In the genomic region with DNA sequence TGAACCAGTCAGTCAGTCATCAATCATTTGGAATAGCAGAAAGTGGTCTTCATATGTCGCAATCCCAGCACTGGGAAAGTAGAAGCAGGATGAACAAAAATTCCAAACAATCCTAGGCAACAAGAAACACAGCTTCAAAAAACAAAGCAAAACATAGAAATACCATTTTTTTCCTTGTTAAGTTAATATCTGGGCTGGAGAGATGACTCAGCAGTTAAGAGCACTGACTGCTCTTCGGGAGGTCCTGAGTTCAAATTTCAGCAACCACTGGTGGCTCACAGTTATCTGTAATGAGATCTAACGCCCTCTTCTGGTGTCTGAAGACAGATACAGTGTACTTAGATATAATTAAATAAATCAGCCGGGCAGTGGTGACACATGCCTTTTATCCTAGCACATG, we compare ENCODE assay signal across 19 mouse cellular contexts. TPM values are rescaled to one million over a fixed set of nuclear protein-coding genes. Genes with fewer than 3 reads are reported as not detected.
DNase-seq lines count a peak whose midpoint lies in the region; ATAC-seq and TF ChIP-seq lines count a peak whose summit lies in the region.
"Had no signal": no experiment of that assay in that cellular context is flagged by ENCODE, and none has a peak within 500 bp of the region (broad histone marks: within the 10 kb centered on the region; RNA-seq: fewer than 3 reads in every experiment).

No protein-coding gene starts in this region.

- H3K9me3 ChIP-seq in liver, embryonic 12.5 days (replicated peaks), result no peaks in the 10 kb centered on the region
- no peaks in the 10 kb centered on the region for H3K9me3 ChIP-seq in liver, embryonic 11.5 days (ENCODE audit: control insufficient read depth, low read length)
- no peaks in the 10 kb centered on the region for H3K9me3 ChIP-seq in ES-E14 (ENCODE audit: control insufficient read depth, insufficient read depth, low read depth, low read length)
- H3K9me3 ChIP-seq: embryonic facial prominence, embryonic 12.5 days; forebrain, embryonic 12.5 days; heart, embryonic 13.5 days; hindbrain, embryonic 15.5 days had no signal

- H3K9ac ChIP-seq in liver, embryonic 12.5 days, result no peak overlapping the region
- H3K9ac ChIP-seq in liver, embryonic 11.5 days (ENCODE audit: low read depth, low read length), result no peak overlapping the region
- no peak overlapping the region for H3K9ac ChIP-seq in ES-E14 (ENCODE audit: insufficient read depth, low read depth, low read length, poor library complexity, severe bottlenecking)
- H3K9ac ChIP-seq: embryonic facial prominence, embryonic 12.5 days; forebrain, embryonic 12.5 days; heart, embryonic 13.5 days; hindbrain, embryonic 15.5 days had no signal

- H3K4me3 ChIP-seq in liver, embryonic 12.5 days, result no peak overlapping the region
- H3K4me3 ChIP-seq in liver, embryonic 11.5 days (ENCODE audit: low read depth, low read length), result no peak overlapping the region
- no peak overlapping the region for H3K4me3 ChIP-seq in ES-E14 (ENCODE audit: insufficient read depth in 1 of 2, low read depth in 1 of 2, low read length in 2 of 2, poor library complexity in 1 of 2, severe bottlenecking in 1 of 2)
- no peak overlapping the region for H3K4me3 ChIP-seq in bone marrow macrophage, adult 2 months (ENCODE audit: insufficient read depth, low read length)
- H3K4me3 ChIP-seq: embryonic facial prominence, embryonic 12.5 days; forebrain, embryonic 12.5 days; heart, embryonic 13.5 days; hindbrain, embryonic 15.5 days had no signal

- peaks cover 6% of the 10 kb centered on the region for H3K27me3 ChIP-seq in liver, embryonic 12.5 days (replicated peaks)
- H3K27me3 ChIP-seq in liver, embryonic 11.5 days (replicated peaks; ENCODE audit: control insufficient read depth, insufficient read depth, low read length), result no peaks in the 10 kb centered on the region
- H3K27me3 ChIP-seq: embryonic facial prominence, embryonic 12.5 days; forebrain, embryonic 12.5 days; heart, embryonic 13.5 days; hindbrain, embryonic 15.5 days had no signal

- no peak for DNase-seq in liver, embryonic 11.5 days (ENCODE audit: low spot score)
- DNase-seq in 416B (ENCODE audit: low read depth) (peak; percentile 20), ES-E14 (ENCODE audit: low read depth, low spot score) (no peak)
- DNase-seq in natural killer cell, adult 2 months (ENCODE audit: low spot score in 2 of 2), result no peak
- no peak for DNase-seq in cerebellum, adult 8-10 months
- DNase-seq: adrenal gland, postnatal 14 days; B cell, adult 2 months; cerebellum, adult 2 months; cerebellum, postnatal 14 days; embryo, embryonic 11 days; gastrocnemius, postnatal 25 days; heart, postnatal 36 days had no signal

- ATAC-seq in liver, embryonic 12.5 days, result no peak
- ATAC-seq in liver, embryonic 11.5 days (replicated peaks; ENCODE audit: low FRiP score), result no peak
- ATAC-seq: forebrain, embryonic 16.5 days had no signal

- TF ChIP-seq CTCF in bone marrow macrophage, adult 2 months (IDR thresholded peaks at IDR 0.05; ENCODE audit: low read depth, low read length), result no peak

- H3K36me3 ChIP-seq in liver, embryonic 12.5 days, result no peaks in the 10 kb centered on the region
- H3K36me3 ChIP-seq in liver, embryonic 11.5 days (ENCODE audit: control insufficient read depth, insufficient read depth, low read length), result no peaks in the 10 kb centered on the region
- H3K36me3 ChIP-seq in ES-E14 (ENCODE audit: control insufficient read depth, insufficient read depth, low read length, poor library complexity, severe bottlenecking), result no peaks in the 10 kb centered on the region
- H3K36me3 ChIP-seq: embryonic facial prominence, embryonic 12.5 days; forebrain, embryonic 12.5 days; heart, embryonic 13.5 days; hindbrain, embryonic 15.5 days had no signal

- no peak for TF ChIP-seq POLR2A in bone marrow macrophage, adult 2 months (IDR thresholded peaks at IDR 0.05; ENCODE audit: borderline replicate concordance, low read depth, low read length)

- 76% methylated on average over 4 of the region's 4 CpGs for WGBS in liver, embryonic 12.5 days (ENCODE audit: insufficient replicate concordance)
- WGBS in liver, embryonic 11.5 days, result 80% methylated on average over 4 of the region's 4 CpGs

- H3K4me2 ChIP-seq in liver, embryonic 12.5 days, result no peak overlapping the region
- H3K4me2 ChIP-seq in liver, embryonic 11.5 days, result no peak overlapping the region
- H3K4me2 ChIP-seq: embryonic facial prominence, embryonic 12.5 days; forebrain, embryonic 12.5 days; heart, embryonic 13.5 days; hindbrain, embryonic 15.5 days had no signal

- 0 out of 2 replicates have a peak overlapping the region, but pooled peaks have one; percentile 83 for H3K27ac ChIP-seq in liver, embryonic 12.5 days
- no peak overlapping the region for H3K27ac ChIP-seq in liver, embryonic 11.5 days (ENCODE audit: low read depth, low read length)
- H3K27ac ChIP-seq in ES-E14 (ENCODE audit: insufficient read depth, low read depth, low read length, poor library complexity, severe bottlenecking), result no peak overlapping the region
- peak overlapping the region; percentile 89 for H3K27ac ChIP-seq in bone marrow macrophage, adult 2 months (ENCODE audit: insufficient read depth, low read depth, low read length)
- H3K27ac ChIP-seq: embryonic facial prominence, embryonic 12.5 days; forebrain, embryonic 12.5 days; heart, embryonic 13.5 days; hindbrain, embryonic 15.5 days had no signal

- in situ Hi-C loops in ES-E14 (cut with MboI; ENCODE audit: low sequenced_read_pairs in 2 of 2, unreplicated experiment in 2 of 2), result no loop called here

- peaks cover 21% of the 10 kb centered on the region for H3K4me1 ChIP-seq in liver, embryonic 12.5 days
- H3K4me1 ChIP-seq in liver, embryonic 11.5 days (replicated peaks; ENCODE audit: control insufficient read depth, insufficient read depth, low read length), result no peaks in the 10 kb centered on the region
- H3K4me1 ChIP-seq in ES-E14 (ENCODE audit: control insufficient read depth in 2 of 2, insufficient read depth in 2 of 2, low read length in 2 of 2, poor library complexity in 1 of 2), result peaks cover 3 to 4% of the 10 kb centered on the region in 2 experiments; a peak in 2 of 4 replicates
- peaks cover 38% of the 10 kb centered on the region for H3K4me1 ChIP-seq in bone marrow macrophage, adult 2 months (ENCODE audit: control insufficient read depth, insufficient read depth, low read length)
- H3K4me1 ChIP-seq: embryonic facial prominence, embryonic 12.5 days; forebrain, embryonic 12.5 days; heart, embryonic 13.5 days; hindbrain, embryonic 15.5 days had no signal

TF ChIP-seq in ES-E14, 5 proteins besides CTCF, POLR2A, EP300 and RAD21:
- TF ChIP-seq ZC3H11A (IDR thresholded peaks at IDR 0.05; ENCODE audit: borderline replicate concordance, low read depth, low read length) (no peak), MAFK (IDR thresholded peaks at IDR 0.05; ENCODE audit: insufficient read depth, low read depth, low read length) (peak; percentile 72; the same call in 1 of the 2 replicates), ZNF384 (IDR thresholded peaks at IDR 0.05; ENCODE audit: low read depth, low read length) (no peak)

RNA-seq across cellular contexts. Expression of a gene that starts 7.3 kb away (rescaled TPM):
- polyA plus RNA-seq in liver, embryonic 12.5 days (2016; fragmentation: Nextera tagmentation; extraction: Ambion mirVana), result 23.2 and 23.9 TPM in 2 replicates
- polyA plus RNA-seq in liver, embryonic 11.5 days (2014; fragmentation: Nextera tagmentation; extraction: Ambion mirVana), result 12.5 and 13.8 TPM in 2 replicates
- 46.6 and 47.4 TPM in 2 replicates for total RNA-seq in ES-E14 (2012; rRNA removed)
- polyA plus RNA-seq in bone marrow macrophage, adult 2 months (2012; ENCODE audit: insufficient read depth, insufficient read length, missing spikeins), result 49.7 and 54.4 TPM in 2 replicates

RNA-seq across cellular contexts. Expression of a gene that starts 30.5 kb away (rescaled TPM):
- polyA plus RNA-seq in liver, embryonic 12.5 days (2016; fragmentation: Nextera tagmentation; extraction: Ambion mirVana), result 32.9 and 33.5 TPM in 2 replicates
- 34.6 and 43.3 TPM in 2 replicates for polyA plus RNA-seq in liver, embryonic 11.5 days (2014; fragmentation: Nextera tagmentation; extraction: Ambion mirVana)
- 242 and 291 TPM in 2 replicates for total RNA-seq in ES-E14 (2012; rRNA removed)
- polyA plus RNA-seq in bone marrow macrophage, adult 2 months (2012; ENCODE audit: insufficient read depth, insufficient read length, missing spikeins), result 61.2 and 65.5 TPM in 2 replicates

Comparison
In these comparisons a context has a peak if more than half of its experiments do, and no peak if none do; other contexts are left out.
1. H3K27ac ChIP-seq: peak in liver, embryonic 12.5 days (single experiment) and bone marrow macrophage, adult 2 months (single experiment); none in liver, embryonic 11.5 days (single experiment) and ES-E14 (single experiment).